Mouse (Mus musculus) lung, adult 18-20 months (tissue): ENCODE measurements at regions not wholly inside any gene's neighbourhood (a gene's known extent, or its start where the extent isn't known, plus 50 kb on each side); places are given as distances from the start of the nearest gene placed in this dataset.

Source experiments
- DNase-seq, 2 experiments: peaks; one replicate each; pipeline ENCODE4 v3.0.0; 2022; ENCODE audit warnings: mixed read lengths in 2 of 2

- DNase-seq = no peak
Measured at GRCm38 (mm10) chr2:131801212-131801611, 58.3 kb downstream of the Erv3 start.

DNA sequence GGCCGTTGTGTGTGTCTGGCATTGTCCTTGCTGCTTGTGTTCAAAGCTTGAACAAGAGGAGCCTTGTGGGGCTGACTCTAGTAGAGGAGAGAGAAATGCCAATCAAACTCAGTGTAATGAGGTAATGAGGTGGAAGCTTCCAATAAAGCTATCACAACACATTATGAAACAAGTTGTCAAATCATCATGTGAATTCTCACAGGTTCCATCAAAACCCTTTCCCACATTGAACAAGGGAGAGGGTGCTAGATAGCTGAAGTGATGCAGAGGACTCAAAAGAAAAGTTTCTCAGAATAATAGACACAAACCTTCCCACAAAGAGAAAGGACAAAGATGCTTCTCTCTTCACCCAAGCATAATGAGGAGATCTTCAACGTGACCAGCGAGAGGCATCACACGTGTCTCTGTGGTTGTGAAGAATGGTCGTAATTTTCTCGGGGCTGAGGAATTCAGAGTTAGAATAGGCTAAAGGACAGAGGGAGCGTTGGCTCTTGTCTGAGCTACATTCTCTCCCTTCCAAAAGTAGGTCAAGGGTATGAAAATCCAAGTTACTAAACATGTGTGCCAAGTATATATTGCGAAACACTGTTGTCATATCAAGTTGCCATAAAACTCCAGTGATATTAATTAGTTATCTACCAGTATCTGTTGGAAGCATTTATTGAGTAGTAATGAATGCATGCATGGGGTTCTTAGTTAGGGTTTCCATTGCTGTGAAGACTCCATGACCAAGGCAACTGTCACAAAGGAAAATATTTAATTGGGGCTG, 59.2 kb downstream of the Erv3 start:
- DNase-seq = no peak

DNA sequence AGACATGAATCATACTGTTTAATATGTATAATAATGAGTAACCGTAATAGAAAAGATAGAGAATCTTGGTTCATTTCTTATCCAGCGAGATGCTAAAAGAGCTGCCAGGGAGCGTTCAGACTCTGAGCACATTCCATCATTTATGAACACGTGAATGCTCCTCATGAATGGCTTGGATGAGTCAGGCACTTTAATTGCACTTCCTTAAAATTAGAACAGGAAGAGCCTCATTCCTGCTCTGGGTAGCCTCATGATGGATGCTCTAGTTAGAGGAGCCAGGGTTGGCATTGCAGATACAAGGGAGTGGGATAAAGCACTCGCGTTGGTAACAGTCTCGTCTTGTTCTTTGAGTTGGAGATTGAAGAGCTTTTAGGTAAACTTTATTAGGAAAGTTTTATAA, 60.1 kb downstream of the Erv3 start:
- no peak for DNase-seq

DNA sequence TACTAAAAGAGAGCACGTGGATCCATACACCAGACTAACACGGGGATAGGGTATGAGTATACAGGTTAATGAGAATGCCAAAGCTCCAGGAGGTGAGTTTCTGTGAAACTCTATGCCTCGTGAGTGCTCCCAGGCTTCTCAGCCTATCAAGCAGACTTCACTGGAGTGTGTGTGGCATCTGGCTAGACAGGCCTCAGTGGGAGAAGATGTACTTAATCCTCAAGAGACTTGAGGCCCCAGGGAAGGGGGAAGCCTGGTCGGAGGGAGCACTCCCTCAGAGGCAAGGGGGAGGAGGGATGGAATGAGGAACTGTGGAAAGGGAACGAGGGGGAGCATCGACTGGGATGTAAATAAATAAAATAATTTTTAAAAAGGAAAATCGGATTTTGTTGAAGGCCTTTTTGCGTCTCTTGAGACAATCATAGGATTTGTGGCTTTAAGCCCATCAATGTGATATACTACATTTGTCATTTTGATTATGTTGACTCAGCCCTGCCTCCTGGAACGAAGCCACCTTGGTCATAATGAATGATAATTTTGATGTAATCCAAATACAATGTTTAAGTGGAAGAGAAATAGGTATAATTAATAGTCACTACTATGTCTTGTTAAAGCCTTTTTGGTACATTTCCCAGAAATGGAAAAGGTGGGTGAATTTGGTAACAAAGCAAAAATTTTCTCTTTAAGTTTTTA, 62.4 kb downstream of the Erv3 start:
- no peak for DNase-seq

- no peak for DNase-seq
Measured at GRCm38 (mm10) chr2:131775381-131775780, 84.2 kb downstream of the Erv3 start.

GRCm38 (mm10) chr2:131773691-131774090, 85.9 kb downstream of the Erv3 start:
- DNase-seq = no peak

DNA sequence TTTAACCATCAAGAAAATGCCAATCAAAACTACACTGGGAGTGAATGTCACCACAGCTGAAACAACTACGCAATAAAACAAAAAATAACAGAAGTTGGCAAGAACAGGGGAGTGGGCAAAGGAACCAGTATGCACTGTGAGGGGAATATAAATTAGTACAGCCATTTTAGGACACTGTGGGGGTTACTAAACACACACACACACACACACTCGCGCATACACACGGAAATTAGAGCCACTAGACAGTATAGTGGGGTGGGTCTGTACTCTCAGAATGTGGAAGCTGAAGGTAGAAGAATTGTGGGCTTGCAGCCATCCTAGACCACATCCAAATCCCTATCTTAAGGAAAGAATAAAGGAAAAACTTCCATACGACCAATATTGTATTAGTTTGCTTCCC, 87.4 kb downstream of the Erv3 start:
- no peak for DNase-seq

- peak in 1 of 2 experiments; percentile 20 for DNase-seq
Measured at GRCm38 (mm10) chr2:131770852-131771251, 88.7 kb downstream of the Erv3 start.

DNA sequence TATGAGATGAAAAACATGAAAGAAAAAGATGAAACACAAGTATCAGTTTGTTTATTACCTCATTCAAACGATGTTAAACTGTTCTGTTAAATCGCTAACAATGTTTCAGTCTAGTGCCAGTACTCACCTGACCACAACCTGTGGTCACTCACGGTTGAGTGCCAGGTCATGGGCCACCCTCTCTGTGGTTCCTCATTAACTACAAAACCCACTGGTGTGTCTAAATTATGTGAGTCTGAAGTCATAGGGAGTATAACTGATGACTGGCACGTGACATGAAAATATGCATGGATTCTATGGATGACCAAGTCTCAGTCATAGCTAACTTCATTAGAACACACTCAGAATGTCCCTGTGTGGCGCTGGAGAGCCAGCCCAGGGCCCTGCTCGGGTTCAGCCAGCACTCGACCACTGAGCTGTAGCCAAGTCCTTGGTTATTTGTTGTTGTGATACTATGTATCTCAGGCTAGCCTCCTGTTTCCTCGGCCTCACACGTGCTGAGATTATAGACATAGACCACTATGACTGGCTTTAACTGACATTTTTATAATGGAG, 89.8 kb downstream of the Erv3 start:
- DNase-seq = no peak

DNA sequence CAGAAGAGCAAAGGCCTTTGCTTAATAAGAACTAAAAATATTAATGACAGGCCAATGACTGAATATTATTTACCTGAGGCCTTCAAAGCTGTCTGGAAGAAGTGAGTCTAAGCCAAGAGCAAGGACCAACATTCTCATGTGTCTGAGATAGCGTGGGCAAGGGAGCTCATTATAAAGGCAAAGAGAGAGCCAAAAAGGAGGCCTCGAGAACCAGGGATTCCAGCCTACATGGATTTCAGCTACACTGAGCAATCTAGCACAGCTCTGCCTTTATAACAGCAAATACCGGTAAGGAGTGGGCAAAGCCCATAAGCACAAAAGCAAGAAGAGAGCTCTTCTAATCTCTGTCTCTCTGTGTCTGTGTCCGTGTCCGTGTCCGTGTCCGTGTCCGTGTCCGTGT, 93.0 kb downstream of the Erv3 start:
- DNase-seq = no peak

DNA sequence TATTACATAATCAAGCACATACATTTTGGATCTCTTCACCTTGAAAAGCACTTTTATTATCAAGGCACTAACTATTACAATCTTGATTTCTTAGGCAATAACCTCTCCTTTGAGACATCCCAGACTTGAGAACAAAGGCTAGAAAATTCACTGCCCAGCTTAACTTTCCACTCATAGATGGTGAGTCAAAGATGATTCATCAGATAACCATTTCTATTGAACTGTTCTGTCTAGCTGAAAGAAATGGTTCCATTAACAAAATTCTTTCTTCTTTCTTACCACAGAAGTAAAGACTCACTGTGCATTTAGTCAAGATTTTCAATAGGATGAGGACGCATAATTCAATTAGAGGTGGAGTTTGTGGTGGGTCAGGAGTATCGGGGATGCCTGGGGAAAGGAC, 98.0 kb downstream of the Erv3 start:
- no peak for DNase-seq

GRCm38 (mm10) chr2:131757183-131757903, 102.2 kb downstream of the Erv3 start:
- no peak for DNase-seq

DNA sequence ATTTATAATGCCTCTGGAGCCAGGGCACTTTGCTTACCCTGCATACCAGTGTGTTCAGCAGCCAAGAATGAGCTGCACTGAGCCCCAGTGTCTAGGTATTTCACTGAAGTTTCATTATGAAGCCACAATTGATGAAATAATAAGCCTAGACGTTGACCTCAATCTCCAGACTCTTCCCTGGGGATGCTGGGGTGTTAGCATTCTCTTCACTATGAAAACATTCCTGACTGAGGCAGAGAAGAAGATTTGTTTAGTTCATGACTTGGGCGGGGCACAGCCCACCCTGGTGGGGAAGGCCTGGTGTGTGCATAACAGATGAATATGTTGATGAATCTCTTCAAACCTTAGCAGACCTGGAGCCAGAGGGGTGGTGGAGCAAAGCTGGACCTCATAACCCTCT, 104.4 kb downstream of the Erv3 start:
- DNase-seq = no peak

DNA sequence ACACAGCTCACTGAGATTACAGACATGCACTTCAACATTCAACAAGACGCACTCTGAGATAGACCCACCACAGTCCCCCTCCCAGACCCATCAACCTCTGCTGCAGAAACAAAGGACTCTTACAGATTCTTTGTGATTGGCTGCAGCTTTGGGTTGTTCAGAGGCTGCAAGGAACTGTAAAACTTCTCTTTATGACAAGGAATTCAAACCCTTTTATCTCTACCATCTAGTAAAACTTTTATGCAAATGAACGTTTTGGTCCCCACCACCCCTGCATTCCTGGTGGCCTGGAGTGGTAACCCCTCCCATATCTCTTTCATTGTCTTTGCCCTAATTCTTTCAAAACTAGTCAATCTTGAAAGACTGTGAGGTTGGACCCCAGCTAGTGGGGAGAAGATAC, 106.1 kb downstream of the Erv3 start:
- DNase-seq = no peak

- DNase-seq = no peak
Measured at GRCm38 (mm10) chr2:131750679-131751078, 108.9 kb downstream of the Erv3 start.

GRCm38 (mm10) chr2:131750206-131750605, 109.3 kb downstream of the Erv3 start:
- DNase-seq = no peak

GRCm38 (mm10) chr2:131749746-131750145, 109.8 kb downstream of the Erv3 start:
- DNase-seq = no peak

- DNase-seq = no peak
Measured at GRCm38 (mm10) chr2:131748791-131749190, 110.8 kb downstream of the Erv3 start.

GRCm38 (mm10) chr2:131747707-131748106, 111.8 kb downstream of the Erv3 start:
- DNase-seq = no peak

- DNase-seq = no peak
Measured at GRCm38 (mm10) chr2:131745381-131745895, 114.1 kb downstream of the Erv3 start.

GRCm38 (mm10) chr2:131744957-131745356, 114.6 kb downstream of the Erv3 start:
- no peak for DNase-seq

DNA sequence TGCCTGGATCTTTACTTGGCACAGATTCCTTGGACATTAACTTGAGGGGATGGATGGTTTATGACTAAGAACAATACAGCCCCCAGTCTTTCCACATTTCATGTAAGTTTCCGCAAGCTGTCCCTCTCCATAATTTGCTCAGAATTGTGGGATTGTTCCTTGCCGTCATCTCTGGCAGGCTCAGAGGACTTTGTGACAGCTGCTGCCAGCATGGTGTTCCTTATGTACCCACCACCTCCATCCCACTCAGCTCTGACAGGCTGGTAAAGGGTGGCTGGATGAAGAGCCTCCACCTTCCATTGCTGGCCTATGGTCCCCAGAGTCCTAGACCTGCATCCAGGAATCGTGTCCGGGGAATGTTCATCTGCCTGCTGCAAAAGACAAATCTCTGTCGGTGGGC, 119.1 kb downstream of the Erv3 start:
- DNase-seq = no peak

- DNase-seq = no peak
Measured at GRCm38 (mm10) chr2:131739022-131739421, 120.5 kb downstream of the Erv3 start.
